Mouse (Mus musculus): ENCODE data around the gene Phox2b. TPM values are rescaled to one million over a fixed set of nuclear protein-coding genes. Genes with fewer than 3 reads are reported as not detected.

Gene Phox2b
- polyA plus RNA-seq (2012; rRNA removed) = 0.53 and 0.83 TPM in 2 replicates

GRCm38 (mm10) chr5:67098733-67099323 is at the start of gene Phox2b:
Gene Phox2b (minus strand): TSS chr5:67099301.

Other genes starting within 250 kb of the Phox2b start
- 94.0 and 98.6 TPM in 2 replicates for gene Tmem33, start 161.3 kb upstream of the Phox2b start, polyA plus RNA-seq (2012; rRNA removed)
- gene Slc30a9, start 207.7 kb upstream of the Phox2b start, polyA plus RNA-seq (2012; rRNA removed) = 6.8 and 9.7 TPM in 2 replicates

Data from stomach, adult 2 months (tissue).